Mouse (Mus musculus) myocyte (in vitro differentiated cells): Measurements from ENCODE around the gene Celf2. TPM values are rescaled to one million over a fixed set of nuclear protein-coding genes. Genes with fewer than 3 reads are reported as not detected.

ENCODE experiments used
- H3K27me3 ChIP-seq: one replicate; pipeline ENCODE4 v1.6.1; 2011; ENCODE audit not compliant: control insufficient read depth, insufficient read depth, insufficient read length
- H3K36me3 ChIP-seq: one replicate; pipeline ENCODE4 v1.6.1; 2011; ENCODE audit not compliant: control insufficient read depth, insufficient read depth
- H3K4me2 ChIP-seq: one replicate; pipeline ENCODE4 v1.6.1; 2011; ENCODE audit warnings: low read depth, control low read depth
- H3K4me3 ChIP-seq: one replicate; pipeline ENCODE4 v1.5.1; 2011; ENCODE audit warnings: mild to moderate bottlenecking, control low read depth, moderate library complexity
- H3K79me2 ChIP-seq: one replicate; pipeline ENCODE4 v1.6.1; 2011; ENCODE audit not compliant: control insufficient read depth, insufficient read depth
- H3ac ChIP-seq: one replicate; pipeline ENCODE4 v1.6.1; 2011; ENCODE audit not compliant: control insufficient read depth, insufficient read length
- CEBPB ChIP-seq: IDR thresholded peaks from 2 replicates; pipeline ENCODE4 v1.6.1; 2011; ENCODE audit warnings: mild to moderate bottlenecking, moderate library complexity; ENCODE audit not compliant: poor library complexity, insufficient read depth, severe bottlenecking
- E2F4 ChIP-seq: IDR thresholded peaks from one replicate; pipeline ENCODE4 v1.6.1; 2011; ENCODE audit warnings: mild to moderate bottlenecking, control low read depth, moderate library complexity; ENCODE audit not compliant: insufficient read depth
- MAX ChIP-seq: IDR thresholded peaks from one replicate; pipeline ENCODE4 v1.6.1; 2011; ENCODE audit warnings: low read depth, mild to moderate bottlenecking, control low read depth
- MYOD1 ChIP-seq, 3 experiments: IDR thresholded peaks; one replicate each; pipeline ENCODE4 v1.6.1; 2011; ENCODE audit warnings: control low read depth in 2 of 3, low read depth in 2 of 3, mild to moderate bottlenecking in 2 of 3, moderate library complexity in 1 of 3; ENCODE audit not compliant: insufficient read length in 2 of 3, control insufficient read depth in 1 of 3
- MYOG ChIP-seq, 3 experiments: IDR thresholded peaks; one replicate each; pipeline ENCODE4 v1.6.1; 2011; ENCODE audit warnings: control low read depth in 2 of 3, low read depth in 2 of 3, mild to moderate bottlenecking in 2 of 3; ENCODE audit not compliant: insufficient read length in 2 of 3, control insufficient read depth in 1 of 3, insufficient read depth in 1 of 3
- POLR2A ChIP-seq: IDR thresholded peaks from one replicate; pipeline ENCODE4 v1.6.1; 2011; ENCODE audit warnings: low read depth, mild to moderate bottlenecking, control low read depth, moderate library complexity; ENCODE audit not compliant: insufficient read length
- POLR2AphosphoS2 ChIP-seq: IDR thresholded peaks from one replicate; pipeline ENCODE4 v1.6.1; 2011; ENCODE audit warnings: low read depth, control low read depth; ENCODE audit not compliant: insufficient read length
- REST ChIP-seq: IDR thresholded peaks from one replicate; pipeline ENCODE4 v1.6.1; 2011; ENCODE audit warnings: mild to moderate bottlenecking, control low read depth, moderate library complexity; ENCODE audit not compliant: insufficient read depth, insufficient read length
- SRF ChIP-seq: IDR thresholded peaks from one replicate; pipeline ENCODE4 v1.6.1; 2011; ENCODE audit warnings: low read depth; ENCODE audit not compliant: control insufficient read depth, insufficient read length
- TCF12 ChIP-seq: IDR thresholded peaks from one replicate; pipeline ENCODE4 v1.6.1; 2011; ENCODE audit warnings: mild to moderate bottlenecking, control low read depth; ENCODE audit not compliant: poor library complexity, insufficient read depth, severe bottlenecking
- TCF3 ChIP-seq: IDR thresholded peaks from one replicate; pipeline ENCODE4 v1.6.1; 2011; ENCODE audit warnings: low read depth, control low read depth; ENCODE audit not compliant: insufficient read length
- USF1 ChIP-seq: IDR thresholded peaks from one replicate; pipeline ENCODE4 v1.6.1; 2011; ENCODE audit warnings: low read depth, mild to moderate bottlenecking, control low read depth, moderate library complexity
- polyA plus RNA-seq: library from polyadenylated mRNA; unstranded; fragments of >200 nt; fragmentation: generic; extraction: Trizol; gene quantifications from one replicate; pipeline ENCODE4 v1.2.1, GENCODE M21; 2012; ENCODE audit warnings: missing spikeins

Celf2 gene
- polyA plus RNA-seq, 1 experiment = 30.1 TPM

DNA sequence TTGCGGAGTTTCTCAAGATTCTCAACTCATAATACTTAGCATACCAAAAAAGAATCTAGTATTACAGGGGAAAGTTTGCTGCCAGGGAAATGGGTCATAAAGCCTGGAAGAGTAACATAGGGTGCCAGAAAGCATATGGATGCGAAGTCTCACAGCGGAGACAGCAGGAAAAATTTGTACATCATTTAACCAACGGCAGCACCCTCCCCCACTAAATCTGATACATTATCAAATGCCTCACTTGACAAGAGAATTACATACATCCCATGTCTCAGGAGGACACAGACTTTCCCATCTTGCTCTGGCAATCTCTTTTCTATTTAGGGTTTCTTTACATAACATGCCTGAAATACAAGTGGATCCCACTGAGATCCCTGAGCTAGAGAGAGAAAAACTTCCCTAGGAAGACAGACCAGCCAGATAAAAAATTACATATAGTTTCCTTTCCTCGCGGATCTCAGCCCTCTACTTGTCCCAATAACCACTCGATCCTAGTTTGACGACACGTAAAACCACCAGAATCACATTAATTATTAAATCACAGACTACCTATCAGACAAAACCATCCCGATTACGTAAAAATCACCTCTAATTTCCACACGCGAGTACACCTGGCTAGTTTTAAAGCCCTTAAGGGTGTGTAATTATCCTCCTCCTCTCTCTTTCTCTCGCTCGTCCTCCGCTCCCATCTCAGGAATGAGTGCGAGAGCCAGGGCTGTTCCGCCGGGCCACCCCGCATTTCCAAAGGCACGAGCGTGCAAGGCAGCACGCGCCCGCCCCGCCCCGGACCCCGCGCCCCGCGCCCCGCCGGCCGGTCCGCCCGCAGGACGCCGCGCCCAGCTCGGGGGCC, 637.9 kb downstream of the Celf2 start:
- Histone ChIP-seq H3K4me3 (peak overlapping the region; percentile 65), H3ac (peak overlapping the region; percentile 97)

DNA sequence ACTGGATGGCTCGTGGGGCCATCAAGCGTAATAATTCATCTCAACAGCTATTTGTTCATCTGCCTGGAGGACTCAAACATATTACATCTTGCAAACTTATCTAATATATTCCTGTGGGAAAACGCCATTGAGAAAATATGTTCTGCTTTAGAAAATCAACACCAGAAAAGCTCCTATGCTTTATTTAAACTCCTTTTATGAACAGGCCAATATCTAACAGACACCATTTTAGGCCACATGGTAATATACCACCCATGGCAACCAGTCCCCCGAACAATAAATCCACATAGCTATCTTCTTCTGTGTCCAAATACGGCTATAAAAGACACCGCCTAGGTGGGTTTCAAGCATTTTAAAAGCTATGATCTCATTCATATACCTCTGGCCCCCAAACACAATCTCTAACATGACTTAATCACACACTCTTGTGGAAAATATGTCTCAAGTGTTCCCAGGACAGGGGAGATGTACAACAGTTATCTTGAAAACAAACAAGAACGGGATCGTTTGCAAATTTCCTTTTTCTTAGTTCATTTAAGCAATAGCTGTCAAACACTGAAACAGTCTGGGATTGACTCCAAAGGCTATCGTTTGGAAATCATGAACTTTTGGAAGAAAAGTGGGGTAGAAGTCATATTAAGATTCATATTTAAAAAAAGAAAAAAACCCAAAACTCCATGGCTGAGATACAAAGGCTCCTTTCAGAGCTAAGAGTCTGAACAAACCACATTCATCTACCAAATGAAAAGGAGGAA, 639.2 kb downstream of the Celf2 start:
- H3K4me2 ChIP-seq = peak overlapping the region; percentile 63
- peak overlapping the region; percentile 65 for H3K4me3 ChIP-seq
- H3K36me3 ChIP-seq = no peaks in the 10 kb centered on the region
- no peak for TF ChIP-seq MAX
- TF ChIP-seq POLR2AphosphoS2 = no peak
- no peak for TF ChIP-seq TCF3
- TF ChIP-seq TCF12 = no peak
- TF ChIP-seq E2F4 = no peak
- TF ChIP-seq POLR2A = no peak
- TF ChIP-seq MYOG (IDR thresholded peaks at IDR 0.05; ENCODE audit: control insufficient read depth in 1 of 3, insufficient read depth in 1 of 3, insufficient read length in 2 of 3, low read depth in 2 of 3) = no peak
- no peak for TF ChIP-seq REST
- no peak for TF ChIP-seq MYOD1 (IDR thresholded peaks at IDR 0.05; ENCODE audit: control insufficient read depth in 1 of 3, insufficient read length in 2 of 3, low read depth in 2 of 3)
- TF ChIP-seq SRF = no peak
- no peak overlapping the region for H3ac ChIP-seq
- H3K27me3 ChIP-seq = no peaks in the 10 kb centered on the region
- H3K79me2 ChIP-seq = peaks cover 85% of the 10 kb centered on the region

More for the DNA sequence above, 637.9 kb downstream of the Celf2 start:
- no peak for TF ChIP-seq POLR2AphosphoS2
- no peak for TF ChIP-seq USF1
- Histone ChIP-seq H3K4me2 (peak overlapping the region; percentile 63), H3K79me2 (peaks cover 71% of the 10 kb centered on the region), H3K27me3 (no peaks in the 10 kb centered on the region), H3K36me3 (no peaks in the 10 kb centered on the region)

DNA sequence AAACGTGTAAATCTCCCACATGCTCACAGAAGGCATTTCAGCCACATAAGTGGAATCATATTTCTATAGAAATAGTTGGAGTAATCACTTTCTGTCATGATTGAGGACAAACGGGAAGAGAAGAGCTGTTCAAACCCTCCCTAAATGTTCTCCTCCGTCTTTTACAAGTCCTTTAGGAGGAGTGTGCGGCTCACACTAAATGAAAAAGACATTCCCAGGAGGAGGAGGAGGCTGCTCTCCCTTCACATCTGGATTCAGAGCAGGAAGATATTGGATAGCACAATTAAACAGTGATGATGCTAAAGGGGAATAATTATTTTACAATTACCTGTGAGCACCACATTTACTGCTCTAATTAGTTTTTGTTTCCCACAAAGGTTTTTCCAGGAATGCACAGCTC, 642.1 kb downstream of the Celf2 start:
- Histone ChIP-seq H3K4me2 (no peak overlapping the region), H3K36me3 (no peaks in the 10 kb centered on the region), H3K79me2 (peaks cover 93% of the 10 kb centered on the region), H3K27me3 (no peaks in the 10 kb centered on the region), H3ac (no peak overlapping the region), H3K4me3 (no peak overlapping the region)
- no peak for TF ChIP-seq POLR2AphosphoS2
- no peak for TF ChIP-seq MYOG (IDR thresholded peaks at IDR 0.05; ENCODE audit: control insufficient read depth in 1 of 3, insufficient read depth in 1 of 3, insufficient read length in 2 of 3, low read depth in 2 of 3)
- no peak for TF ChIP-seq E2F4
- TF ChIP-seq CEBPB = no peak
- TF ChIP-seq POLR2A = no peak
- no peak for TF ChIP-seq TCF12
- no peak for TF ChIP-seq USF1
- no peak for TF ChIP-seq MYOD1 (IDR thresholded peaks at IDR 0.05; ENCODE audit: control insufficient read depth in 1 of 3, insufficient read length in 2 of 3, low read depth in 2 of 3)
- TF ChIP-seq TCF3 = no peak
- no peak for TF ChIP-seq SRF
- TF ChIP-seq MAX = no peak
- no peak for TF ChIP-seq REST

DNA sequence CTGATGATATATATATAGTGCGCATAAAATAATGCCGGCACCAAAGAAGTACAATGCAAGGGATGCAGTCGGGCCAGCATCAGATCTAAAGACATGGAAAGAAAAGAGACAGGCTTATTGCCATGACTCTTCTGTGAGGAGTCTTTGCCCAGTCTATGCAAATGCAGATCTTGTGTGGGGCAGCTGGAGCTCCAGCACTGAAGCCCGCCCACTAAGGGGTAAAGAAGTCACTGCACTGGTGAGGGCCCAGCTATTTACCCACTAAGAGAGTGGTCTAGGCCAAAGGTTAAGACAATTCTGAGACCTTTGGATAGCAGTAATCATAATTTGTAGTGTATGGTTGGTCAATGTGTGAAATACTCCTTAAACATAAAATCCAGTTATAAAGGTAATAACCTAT, 643.6 kb downstream of the Celf2 start:
- no peak overlapping the region for H3K4me2 ChIP-seq
- TF ChIP-seq MYOD1 (IDR thresholded peaks at IDR 0.05; ENCODE audit: control insufficient read depth in 1 of 3, insufficient read length in 2 of 3, low read depth in 2 of 3) (no peak), USF1 (no peak), MYOG (IDR thresholded peaks at IDR 0.05; ENCODE audit: control insufficient read depth in 1 of 3, insufficient read depth in 1 of 3, insufficient read length in 2 of 3, low read depth in 2 of 3) (no peak), TCF3 (no peak), POLR2AphosphoS2 (no peak), CEBPB (no peak), POLR2A (no peak), SRF (no peak), MAX (no peak), REST (no peak), TCF12 (no peak), E2F4 (no peak)
- no peaks in the 10 kb centered on the region for H3K36me3 ChIP-seq
- peaks cover 95% of the 10 kb centered on the region for H3K79me2 ChIP-seq
- no peak overlapping the region for H3K4me3 ChIP-seq
- no peaks in the 10 kb centered on the region for H3K27me3 ChIP-seq
- H3ac ChIP-seq = no peak overlapping the region
